Mouse (Mus musculus): ENCODE results near the gene Mrm1. TPM values are rescaled to one million over a fixed set of nuclear protein-coding genes. Genes with fewer than 3 reads are reported as not detected.
"Not testable (repeated sequence)": the region's sequence is repeated elsewhere in the genome, so short reads cannot be mapped to it uniquely, and the experiment has no call there.

Gene Mrm1
- polyA plus RNA-seq (2015; fragmentation: Nextera tagmentation; extraction: Ambion mirVana) = 19.7 and 22.5 TPM in 2 replicates

- WGBS = under 1% methylated on average over 55 of the region's 55 CpGs
- Histone ChIP-seq H3K4me2 (peak within 1 kb of the TSS; percentile 96), H3K36me3 (peaks cover 14% of the 10 kb centered on the region), H3K4me1 (replicated peaks) (peaks cover 48% of the 10 kb centered on the region), H3K27me3 (no peaks in the 10 kb centered on the region), H3K27ac (peak within 1 kb of the TSS; percentile 94), H3K9me3 (replicated peaks) (no peaks in the 10 kb centered on the region), H3K9ac (peak within 1 kb of the TSS; percentile 82), H3K4me3 (peak within 1 kb of the TSS; percentile 82)
- peak; percentile 79 for ATAC-seq (replicated peaks; ENCODE audit: insufficient number of reproducible peaks, insufficient read depth, low FRiP score, low read depth)
Observed at GRCm38 (mm10) chr11:84818961-84819692, at the start of gene Mrm1. TSS of gene Mrm1 (minus strand) at chr11:84819515.

- H3K36me3 ChIP-seq = 0 out of 2 replicates have a peak, but pooled peaks cover 6% of the 10 kb centered on the region
- H3K27me3 ChIP-seq = no peaks in the 10 kb centered on the region
- ATAC-seq (replicated peaks; ENCODE audit: insufficient number of reproducible peaks, insufficient read depth, low FRiP score, low read depth) = no peak
- peak overlapping the region; percentile 81 for H3K4me2 ChIP-seq
- no peaks in the 10 kb centered on the region for H3K9me3 ChIP-seq (replicated peaks)
- WGBS = 4% methylated on average over 7 of the region's 7 CpGs
- H3K4me3 ChIP-seq = peak overlapping the region; percentile 84
- peaks cover 26% of the 10 kb centered on the region for H3K4me1 ChIP-seq (replicated peaks)
- peak overlapping the region; percentile 100 for H3K27ac ChIP-seq
- H3K9ac ChIP-seq = peak overlapping the region; percentile 89
Observed at GRCm38 (mm10) chr11:84868786-84869259, 49.5 kb upstream of the Mrm1 start.

GRCm38 (mm10) chr11:84867586-84867985 is 48.3 kb upstream of the Mrm1 start:
- no peak overlapping the region for H3K27ac ChIP-seq
- H3K27me3 ChIP-seq = no peaks in the 10 kb centered on the region
- 0 out of 2 replicates have a peak, but pooled peaks cover 6% of the 10 kb centered on the region for H3K36me3 ChIP-seq
- H3K4me3 ChIP-seq = no peak overlapping the region
- peaks cover 26% of the 10 kb centered on the region for H3K4me1 ChIP-seq (replicated peaks)
- no peak for ATAC-seq (replicated peaks; ENCODE audit: insufficient number of reproducible peaks, insufficient read depth, low FRiP score, low read depth)
- H3K9me3 ChIP-seq (replicated peaks) = no peaks in the 10 kb centered on the region
- H3K4me2 ChIP-seq = no peak overlapping the region
- 84% methylated on average over 2 of the region's 2 CpGs for WGBS
- no peak overlapping the region for H3K9ac ChIP-seq

- no peak for ATAC-seq (replicated peaks; ENCODE audit: insufficient number of reproducible peaks, insufficient read depth, low FRiP score, low read depth)
- Histone ChIP-seq H3K4me3 (no peak overlapping the region), H3K27ac (no peak overlapping the region), H3K36me3 (peaks cover 17% of the 10 kb centered on the region), H3K9ac (no peak overlapping the region), H3K4me2 (no peak overlapping the region), H3K27me3 (no peaks in the 10 kb centered on the region), H3K4me1 (replicated peaks) (peaks cover 22% of the 10 kb centered on the region), H3K9me3 (replicated peaks) (no peaks in the 10 kb centered on the region)
- 46% methylated on average over 2 of the region's 2 CpGs for WGBS
Observed at GRCm38 (mm10) chr11:84865268-84865667, 46.0 kb upstream of the Mrm1 start.

- no peak for ATAC-seq (replicated peaks; ENCODE audit: insufficient number of reproducible peaks, insufficient read depth, low FRiP score, low read depth)
- H3K27ac ChIP-seq = no peak overlapping the region
- H3K36me3 ChIP-seq = peaks cover 62% of the 10 kb centered on the region
- WGBS = 90% methylated on average over 6 of the region's 6 CpGs
- H3K4me1 ChIP-seq (replicated peaks) = no peaks in the 10 kb centered on the region
- H3K27me3 ChIP-seq = no peaks in the 10 kb centered on the region
- H3K9me3 ChIP-seq (replicated peaks) = no peaks in the 10 kb centered on the region
- no peak overlapping the region for H3K4me3 ChIP-seq
- H3K4me2 ChIP-seq = no peak overlapping the region
- H3K9ac ChIP-seq = no peak overlapping the region
Observed at GRCm38 (mm10) chr11:84855285-84855684, 36.0 kb upstream of the Mrm1 start.

GRCm38 (mm10) chr11:84847475-84848090 is 28.3 kb upstream of the Mrm1 start:
- H3K4me1 ChIP-seq (replicated peaks) = no peaks in the 10 kb centered on the region
- H3K4me2 ChIP-seq = no peak overlapping the region
- ATAC-seq (replicated peaks; ENCODE audit: insufficient number of reproducible peaks, insufficient read depth, low FRiP score, low read depth) = no peak
- no peaks in the 10 kb centered on the region for H3K27me3 ChIP-seq
- WGBS = 82% methylated on average over 7 of the region's 7 CpGs
- no peaks in the 10 kb centered on the region for H3K9me3 ChIP-seq (replicated peaks)
- H3K9ac ChIP-seq = no peak overlapping the region
- no peak overlapping the region for H3K4me3 ChIP-seq
- peaks cover 74% of the 10 kb centered on the region for H3K36me3 ChIP-seq
- H3K27ac ChIP-seq = no peak overlapping the region

- H3K4me3 ChIP-seq = no peak overlapping the region
- ATAC-seq (replicated peaks; ENCODE audit: insufficient number of reproducible peaks, insufficient read depth, low FRiP score, low read depth) = no peak
- no peak overlapping the region for H3K4me2 ChIP-seq
- H3K36me3 ChIP-seq = peaks cover 71% of the 10 kb centered on the region
- no peaks in the 10 kb centered on the region for H3K9me3 ChIP-seq (replicated peaks)
- H3K4me1 ChIP-seq (replicated peaks) = no peaks in the 10 kb centered on the region
- H3K9ac ChIP-seq = no peak overlapping the region
- no peaks in the 10 kb centered on the region for H3K27me3 ChIP-seq
- 95% methylated on average over 15 of the region's 15 CpGs for WGBS
- no peak overlapping the region for H3K27ac ChIP-seq
Observed at GRCm38 (mm10) chr11:84846741-84847474, 27.6 kb upstream of the Mrm1 start.

GRCm38 (mm10) chr11:84839330-84839729 is 20.0 kb upstream of the Mrm1 start:
- WGBS = 92% methylated on average over 2 of the region's 2 CpGs
- H3K4me3 ChIP-seq = no peak overlapping the region
- H3K4me1 ChIP-seq (replicated peaks) = no peaks in the 10 kb centered on the region
- H3K36me3 ChIP-seq = peaks cover 81% of the 10 kb centered on the region
- no peak overlapping the region for H3K9ac ChIP-seq
- H3K27me3 ChIP-seq = no peaks in the 10 kb centered on the region
- ATAC-seq (replicated peaks; ENCODE audit: insufficient number of reproducible peaks, insufficient read depth, low FRiP score, low read depth) = no peak
- H3K27ac ChIP-seq = no peak overlapping the region
- H3K4me2 ChIP-seq = no peak overlapping the region
- H3K9me3 ChIP-seq (replicated peaks) = no peaks in the 10 kb centered on the region

GRCm38 (mm10) chr11:84829495-84829894 is 10.2 kb upstream of the Mrm1 start:
- not testable (repeated sequence) for H3K27me3 ChIP-seq; ATAC-seq (replicated peaks; ENCODE audit: insufficient number of reproducible peaks, insufficient read depth, low FRiP score, low read depth); H3K9me3 ChIP-seq (replicated peaks)
- H3K4me1 ChIP-seq (replicated peaks) = peaks cover 30% of the 10 kb centered on the region
- peak overlapping the region; percentile 92 for H3K4me3 ChIP-seq
- peak overlapping the region; percentile 96 for H3K27ac ChIP-seq
- 67% methylated on average over 11 of the region's 11 CpGs for WGBS
- H3K9ac ChIP-seq = peak overlapping the region; percentile 88; the same call in 1 of the 2 replicates
- peaks cover 27% of the 10 kb centered on the region for H3K36me3 ChIP-seq
- peak overlapping the region; percentile 87 for H3K4me2 ChIP-seq

- Histone ChIP-seq H3K36me3 (peaks cover 20% of the 10 kb centered on the region), H3K27me3 (no peaks in the 10 kb centered on the region), H3K4me3 (peak within 1 kb of the TSS; percentile 92), H3K27ac (peak within 1 kb of the TSS; percentile 96), H3K4me2 (peak within 1 kb of the TSS; percentile 87), H3K9me3 (replicated peaks) (no peaks in the 10 kb centered on the region), H3K4me1 (replicated peaks) (peaks cover 37% of the 10 kb centered on the region), H3K9ac (peak within 1 kb of the TSS; percentile 88)
- peak; percentile 93 for ATAC-seq (replicated peaks; ENCODE audit: insufficient number of reproducible peaks, insufficient read depth, low FRiP score, low read depth)
- WGBS = under 1% methylated on average over 62 of the region's 62 CpGs
Observed at GRCm38 (mm10) chr11:84828516-84829399, 9.4 kb upstream of the Mrm1 start, which contains the start of gene Dhrs11. TSS of gene Dhrs11 (minus strand) at chr11:84828994.

Data from heart, embryonic 15.5 days (tissue).